Mouse (Mus musculus): Measurements from ENCODE around the gene Olfr315. TPM values are rescaled to one million over a fixed set of nuclear protein-coding genes. Genes with fewer than 3 reads are reported as not detected.
"Not testable (repeated sequence)": the region's sequence is repeated elsewhere in the genome, so short reads cannot be mapped to it uniquely, and the experiment has no call there.

Olfr315 gene
- 1.4 and 1.5 TPM in 2 replicates for polyA plus RNA-seq (2012; rRNA removed)

- no peaks in the 10 kb centered on the region for H3K36me3 ChIP-seq (ENCODE audit: control insufficient read depth, insufficient read depth, low read length)
- H3K27ac ChIP-seq (ENCODE audit: control insufficient read depth, insufficient read depth, low read length) = no peak within 1 kb of the TSS
- H3K4me1 ChIP-seq (replicated peaks; ENCODE audit: control insufficient read depth, insufficient read depth, low read length) = no peaks in the 10 kb centered on the region
- no peak within 1 kb of the TSS for H3K4me3 ChIP-seq (ENCODE audit: control insufficient read depth, insufficient read depth, low read length)
- no peaks in the 10 kb centered on the region for H3K27me3 ChIP-seq (ENCODE audit: control insufficient read depth, insufficient read depth, low read length)
- TF ChIP-seq POLR2A (IDR thresholded peaks at IDR 0.05; ENCODE audit: control insufficient read depth, extremely low read depth, insufficient read depth, low read length, poor library complexity) (no peak), CTCF (IDR thresholded peaks at IDR 0.05; ENCODE audit: borderline replicate concordance, control insufficient read depth, extremely low read depth, insufficient read depth, low read length, poor library complexity) (no peak)
- no peak for DNase-seq
Measured at GRCm38 (mm10) chr11:58772888-58773287, at the start of gene Olfr315. Gene Olfr315 (plus strand): TSS chr11:58773188.

GRCm38 (mm10) chr11:58723914-58724313, 49.1 kb upstream of the Olfr315 start, which contains the start of gene Olfr318:
Gene Olfr318 (minus strand): TSS chr11:58724014.
- TF ChIP-seq CTCF (IDR thresholded peaks at IDR 0.05; ENCODE audit: borderline replicate concordance, control insufficient read depth, extremely low read depth, insufficient read depth, low read length, poor library complexity) (no peak), POLR2A (IDR thresholded peaks at IDR 0.05; ENCODE audit: control insufficient read depth, extremely low read depth, insufficient read depth, low read length, poor library complexity) (no peak)
- H3K36me3 ChIP-seq (ENCODE audit: control insufficient read depth, insufficient read depth, low read length) = no peaks in the 10 kb centered on the region
- DNase-seq = no peak
- H3K27ac ChIP-seq (ENCODE audit: control insufficient read depth, insufficient read depth, low read length) = no peak within 1 kb of the TSS
- H3K27me3 ChIP-seq (ENCODE audit: control insufficient read depth, insufficient read depth, low read length) = no peaks in the 10 kb centered on the region
- no peak within 1 kb of the TSS for H3K4me3 ChIP-seq (ENCODE audit: control insufficient read depth, insufficient read depth, low read length)
- no peaks in the 10 kb centered on the region for H3K4me1 ChIP-seq (replicated peaks; ENCODE audit: control insufficient read depth, insufficient read depth, low read length)

- 78% methylated on average over 6 of the region's 6 CpGs for WGBS
- H3K4me3 ChIP-seq (ENCODE audit: control insufficient read depth, insufficient read depth, low read length); DNase-seq; H3K27me3 ChIP-seq (ENCODE audit: control insufficient read depth, insufficient read depth, low read length); H3K27ac ChIP-seq (ENCODE audit: control insufficient read depth, insufficient read depth, low read length); H3K4me1 ChIP-seq (replicated peaks; ENCODE audit: control insufficient read depth, insufficient read depth, low read length); H3K36me3 ChIP-seq (ENCODE audit: control insufficient read depth, insufficient read depth, low read length): not testable (repeated sequence)
Measured at GRCm38 (mm10) chr11:58727896-58728650, 44.9 kb upstream of the Olfr315 start.

GRCm38 (mm10) chr11:58733372-58733771, 39.6 kb upstream of the Olfr315 start:
- no peaks in the 10 kb centered on the region for H3K27me3 ChIP-seq (ENCODE audit: control insufficient read depth, insufficient read depth, low read length)
- H3K4me3 ChIP-seq (ENCODE audit: control insufficient read depth, insufficient read depth, low read length) = no peak overlapping the region
- no peaks in the 10 kb centered on the region for H3K4me1 ChIP-seq (replicated peaks; ENCODE audit: control insufficient read depth, insufficient read depth, low read length)
- no peaks in the 10 kb centered on the region for H3K36me3 ChIP-seq (ENCODE audit: control insufficient read depth, insufficient read depth, low read length)
- 66% methylated on average over 3 of the region's 3 CpGs for WGBS
- TF ChIP-seq POLR2A (IDR thresholded peaks at IDR 0.05; ENCODE audit: control insufficient read depth, extremely low read depth, insufficient read depth, low read length, poor library complexity) = no peak
- no peak for TF ChIP-seq CTCF (IDR thresholded peaks at IDR 0.05; ENCODE audit: borderline replicate concordance, control insufficient read depth, extremely low read depth, insufficient read depth, low read length, poor library complexity)
- no peak overlapping the region for H3K27ac ChIP-seq (ENCODE audit: control insufficient read depth, insufficient read depth, low read length)
- no peak for DNase-seq

- WGBS = 83% methylated on average over 4 of the region's 4 CpGs
- Histone ChIP-seq H3K36me3 (ENCODE audit: control insufficient read depth, insufficient read depth, low read length) (no peaks in the 10 kb centered on the region), H3K27me3 (ENCODE audit: control insufficient read depth, insufficient read depth, low read length) (no peaks in the 10 kb centered on the region), H3K27ac (ENCODE audit: control insufficient read depth, insufficient read depth, low read length) (no peak within 1 kb of the TSS), H3K4me1 (replicated peaks; ENCODE audit: control insufficient read depth, insufficient read depth, low read length) (no peaks in the 10 kb centered on the region), H3K4me3 (ENCODE audit: control insufficient read depth, insufficient read depth, low read length) (no peak within 1 kb of the TSS)
- TF ChIP-seq POLR2A (IDR thresholded peaks at IDR 0.05; ENCODE audit: control insufficient read depth, extremely low read depth, insufficient read depth, low read length, poor library complexity) = no peak
- TF ChIP-seq CTCF (IDR thresholded peaks at IDR 0.05; ENCODE audit: borderline replicate concordance, control insufficient read depth, extremely low read depth, insufficient read depth, low read length, poor library complexity) = no peak
- DNase-seq = no peak
Measured at GRCm38 (mm10) chr11:58738792-58739262, 34.2 kb upstream of the Olfr315 start, which contains the start of gene Olfr317. Gene Olfr317 (minus strand): TSS chr11:58739212.

- H3K27ac ChIP-seq (ENCODE audit: control insufficient read depth, insufficient read depth, low read length); H3K4me1 ChIP-seq (replicated peaks; ENCODE audit: control insufficient read depth, insufficient read depth, low read length); DNase-seq; H3K4me3 ChIP-seq (ENCODE audit: control insufficient read depth, insufficient read depth, low read length); H3K36me3 ChIP-seq (ENCODE audit: control insufficient read depth, insufficient read depth, low read length); H3K27me3 ChIP-seq (ENCODE audit: control insufficient read depth, insufficient read depth, low read length): not testable (repeated sequence)
- 81% methylated on average over 18 of the region's 18 CpGs for WGBS
Measured at GRCm38 (mm10) chr11:58751096-58751495, 21.9 kb upstream of the Olfr315 start.

GRCm38 (mm10) chr11:58752434-58752833, 20.6 kb upstream of the Olfr315 start, which contains the start of gene Olfr316:
Gene Olfr316 (plus strand): TSS chr11:58752734.
- Histone ChIP-seq H3K27me3 (ENCODE audit: control insufficient read depth, insufficient read depth, low read length) (no peaks in the 10 kb centered on the region), H3K4me1 (replicated peaks; ENCODE audit: control insufficient read depth, insufficient read depth, low read length) (no peaks in the 10 kb centered on the region), H3K4me3 (ENCODE audit: control insufficient read depth, insufficient read depth, low read length) (no peak within 1 kb of the TSS), H3K27ac (ENCODE audit: control insufficient read depth, insufficient read depth, low read length) (no peak within 1 kb of the TSS), H3K36me3 (ENCODE audit: control insufficient read depth, insufficient read depth, low read length) (no peaks in the 10 kb centered on the region)
- TF ChIP-seq CTCF (IDR thresholded peaks at IDR 0.05; ENCODE audit: borderline replicate concordance, control insufficient read depth, extremely low read depth, insufficient read depth, low read length, poor library complexity) (no peak), POLR2A (IDR thresholded peaks at IDR 0.05; ENCODE audit: control insufficient read depth, extremely low read depth, insufficient read depth, low read length, poor library complexity) (no peak)
- 98% methylated on average over 2 of the region's 2 CpGs for WGBS
- DNase-seq = no peak

All from thymus, adult 2 months (tissue).